Mouse (Mus musculus): ENCODE results near the gene Lrp6.

DNA sequence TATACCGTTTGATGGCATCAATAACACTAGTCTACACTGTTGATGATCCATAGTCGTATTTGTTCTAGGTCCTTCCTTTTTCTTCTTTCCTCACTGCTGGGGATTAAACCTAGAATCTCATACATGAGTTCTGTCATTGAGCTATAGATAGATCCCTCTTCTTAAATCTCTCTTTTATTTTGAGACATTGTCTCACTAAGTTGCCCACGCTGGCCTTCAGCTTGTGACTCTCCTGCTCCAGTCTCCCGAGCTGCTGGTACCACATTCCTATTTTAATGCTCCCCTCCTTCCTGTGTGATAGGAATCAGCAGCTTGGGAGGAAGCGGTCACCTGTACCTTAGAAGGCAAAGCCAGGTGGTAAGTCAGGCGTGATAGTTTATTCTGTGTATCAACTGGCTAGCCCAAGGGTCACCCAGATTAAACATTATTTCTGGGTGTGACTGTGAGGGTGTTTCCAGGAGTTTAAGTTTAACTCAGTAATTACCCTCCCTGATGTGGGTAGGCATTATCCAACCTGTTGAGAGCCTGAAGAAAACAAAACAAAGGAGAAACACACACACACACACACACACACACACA lies 31.0 kb upstream of the Lrp6 start:
- TF ChIP-seq CTCF (IDR thresholded peaks at IDR 0.05; ENCODE audit: low read depth) (no peak), EP300 (IDR thresholded peaks at IDR 0.05; ENCODE audit: low read depth) (no peak)

Measured in heart, postnatal 0 days (tissue).